Mouse (Mus musculus): ENCODE results near the gene Foxe3. TPM values are rescaled to one million over a fixed set of nuclear protein-coding genes. Genes with fewer than 3 reads are reported as not detected.
A peak's percentile ranks its signal among the peaks of the same experiment; 100 is the strongest.

Gene Foxe3
- polyA plus RNA-seq, 1 experiment from 2014 or later = not detected

DNA sequence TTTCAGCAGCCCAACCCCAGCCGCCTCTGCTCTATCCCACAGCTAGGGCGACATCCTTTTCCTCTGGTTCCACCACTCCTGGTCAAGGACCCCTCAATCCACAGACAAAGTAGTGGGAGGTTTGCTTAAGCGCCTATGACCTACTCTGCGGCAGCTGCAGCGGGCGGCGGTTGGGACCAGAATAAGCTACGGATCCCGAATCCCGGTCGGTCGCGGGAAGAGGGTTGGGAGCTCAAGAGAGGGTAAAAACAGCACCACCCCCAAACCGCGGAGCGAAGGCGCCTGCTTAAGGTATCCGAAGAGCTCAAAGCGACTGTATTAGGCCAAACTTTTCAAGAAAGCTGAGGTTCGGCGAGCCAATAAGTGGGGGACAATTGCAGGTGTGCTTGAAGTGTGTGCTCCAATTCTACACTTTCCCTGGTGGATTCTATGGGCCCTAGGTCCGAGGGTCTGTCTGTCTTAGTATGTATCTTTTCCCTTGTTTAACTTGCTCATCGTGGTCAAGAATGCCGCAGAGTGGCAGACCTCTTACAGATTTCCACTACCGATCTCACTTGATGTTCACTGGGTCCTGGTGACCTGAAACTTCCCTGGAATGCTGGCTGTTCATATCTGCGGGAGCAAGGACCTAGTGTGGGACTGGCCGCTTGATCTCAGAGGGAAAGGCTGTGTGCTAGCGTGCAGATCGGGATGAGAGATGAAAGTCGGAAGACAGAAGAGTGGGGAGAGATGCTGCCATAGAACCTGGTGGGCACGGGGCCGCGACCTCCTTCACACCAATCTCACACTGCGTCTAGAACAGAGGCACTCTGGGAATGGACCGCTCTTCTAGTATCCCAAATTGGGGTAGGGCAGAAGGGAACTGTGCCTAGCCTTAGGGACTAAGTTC is 12.9 kb downstream of the Foxe3 start:
- peaks cover 95% of the 10 kb centered on the region for H3K27me3 ChIP-seq (replicated peaks)
- H3K9ac ChIP-seq = no peak overlapping the region
- no peaks in the 10 kb centered on the region for H3K36me3 ChIP-seq
- no peak overlapping the region for H3K4me3 ChIP-seq
- no peak overlapping the region for H3K4me2 ChIP-seq
- H3K4me1 ChIP-seq = peaks cover 19% of the 10 kb centered on the region
- ATAC-seq = no peak
- WGBS (ENCODE audit: insufficient replicate concordance) = 10% methylated on average over 35 of the region's 35 CpGs
- H3K27ac ChIP-seq = no peak overlapping the region
- no peaks in the 10 kb centered on the region for H3K9me3 ChIP-seq (replicated peaks)

DNA sequence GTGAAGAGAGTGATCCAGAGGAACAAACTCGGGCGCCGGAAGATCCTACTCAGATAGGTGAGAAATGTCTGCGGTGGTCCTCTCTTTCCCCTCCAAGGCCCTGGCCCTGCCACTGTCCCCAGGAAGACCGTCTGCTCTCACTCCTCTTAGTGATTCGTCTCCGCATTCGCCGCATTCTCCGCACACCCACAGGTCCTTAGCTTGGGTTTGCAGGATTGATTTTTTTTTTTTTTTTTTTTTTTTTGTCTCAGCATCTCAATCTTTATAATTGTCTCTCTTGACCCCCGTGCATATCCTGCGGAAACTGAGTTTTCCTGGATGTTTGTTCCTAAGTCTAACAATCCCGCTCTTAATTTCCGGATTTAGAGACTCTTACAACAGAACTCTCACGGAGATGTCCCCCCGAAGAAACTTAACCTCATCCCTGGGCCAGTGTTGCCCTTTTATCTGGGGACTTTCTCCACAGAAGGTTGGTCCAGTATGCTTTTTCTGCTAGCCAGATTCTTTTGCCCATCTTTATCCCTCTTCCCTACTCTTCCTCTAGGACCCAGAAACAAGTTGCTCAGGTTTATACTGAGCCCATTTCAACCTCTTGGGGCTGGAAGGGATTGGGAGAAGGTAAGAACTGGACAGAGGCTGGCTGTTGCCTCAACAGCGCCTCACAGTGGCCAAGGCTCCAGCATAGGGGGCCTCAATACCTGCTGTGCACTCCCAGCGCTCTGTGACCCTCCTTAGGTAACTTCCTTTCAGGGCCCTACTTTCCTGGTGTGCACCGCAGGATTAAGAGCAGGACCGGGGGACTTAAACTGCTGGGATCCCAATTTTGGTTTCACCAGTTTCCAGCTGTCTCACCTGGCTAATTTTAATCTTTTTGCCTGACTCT is 16.0 kb downstream of the Foxe3 start:
- Histone ChIP-seq H3K4me1 (peaks cover 28% of the 10 kb centered on the region), H3K36me3 (no peaks in the 10 kb centered on the region), H3K9me3 (replicated peaks) (no peaks in the 10 kb centered on the region), H3K27ac (no peak overlapping the region), H3K27me3 (replicated peaks) (peaks cover 100% of the 10 kb centered on the region), H3K4me3 (peak overlapping the region; percentile 62), H3K4me2 (peak overlapping the region; percentile 91), H3K9ac (peak overlapping the region; percentile 49)
- 2% methylated on average over 20 of the region's 20 CpGs for WGBS (ENCODE audit: insufficient replicate concordance)
- no peak for ATAC-seq

- ATAC-seq = peak; percentile 89
- Histone ChIP-seq H3K9ac (peak within 1 kb of the TSS; percentile 49), H3K9me3 (replicated peaks) (no peaks in the 10 kb centered on the region), H3K4me2 (peak within 1 kb of the TSS; percentile 91), H3K27ac (no peak within 1 kb of the TSS), H3K4me3 (peak within 1 kb of the TSS; percentile 62), H3K4me1 (peaks cover 28% of the 10 kb centered on the region), H3K36me3 (no peaks in the 10 kb centered on the region), H3K27me3 (replicated peaks) (peaks cover 100% of the 10 kb centered on the region)
- WGBS (ENCODE audit: insufficient replicate concordance) = 1% methylated on average over 61 of the region's 64 CpGs
Measured at GRCm38 (mm10) chr4:114908829-114909601, 16.8 kb downstream of the Foxe3 start, which contains the start of gene Foxd2. Gene Foxd2 (minus strand): TSS chr4:114908873.

GRCm38 (mm10) chr4:114907951-114908828 is 17.6 kb downstream of the Foxe3 start:
- no peaks in the 10 kb centered on the region for H3K9me3 ChIP-seq (replicated peaks)
- H3K27me3 ChIP-seq (replicated peaks) = peaks cover 100% of the 10 kb centered on the region
- peak overlapping the region; percentile 62 for H3K4me3 ChIP-seq
- peak; percentile 23 for ATAC-seq
- no peak overlapping the region for H3K27ac ChIP-seq
- under 1% methylated on average over 84 of the region's 103 CpGs for WGBS (ENCODE audit: insufficient replicate concordance)
- peak overlapping the region; percentile 49 for H3K9ac ChIP-seq
- no peaks in the 10 kb centered on the region for H3K36me3 ChIP-seq
- peaks cover 28% of the 10 kb centered on the region for H3K4me1 ChIP-seq
- H3K4me2 ChIP-seq = peak overlapping the region; percentile 91

GRCm38 (mm10) chr4:114907056-114907917 is 18.5 kb downstream of the Foxe3 start:
- Histone ChIP-seq H3K36me3 (no peaks in the 10 kb centered on the region), H3K27me3 (replicated peaks) (peaks cover 100% of the 10 kb centered on the region), H3K4me2 (peak overlapping the region; percentile 91), H3K4me1 (peaks cover 28% of the 10 kb centered on the region), H3K27ac (no peak overlapping the region), H3K4me3 (peak overlapping the region; percentile 62; the same call in 1 of the 2 replicates), H3K9me3 (replicated peaks) (no peaks in the 10 kb centered on the region), H3K9ac (no peak overlapping the region)
- WGBS (ENCODE audit: insufficient replicate concordance) = 2% methylated on average over 74 of the region's 74 CpGs
- no peak for ATAC-seq

DNA sequence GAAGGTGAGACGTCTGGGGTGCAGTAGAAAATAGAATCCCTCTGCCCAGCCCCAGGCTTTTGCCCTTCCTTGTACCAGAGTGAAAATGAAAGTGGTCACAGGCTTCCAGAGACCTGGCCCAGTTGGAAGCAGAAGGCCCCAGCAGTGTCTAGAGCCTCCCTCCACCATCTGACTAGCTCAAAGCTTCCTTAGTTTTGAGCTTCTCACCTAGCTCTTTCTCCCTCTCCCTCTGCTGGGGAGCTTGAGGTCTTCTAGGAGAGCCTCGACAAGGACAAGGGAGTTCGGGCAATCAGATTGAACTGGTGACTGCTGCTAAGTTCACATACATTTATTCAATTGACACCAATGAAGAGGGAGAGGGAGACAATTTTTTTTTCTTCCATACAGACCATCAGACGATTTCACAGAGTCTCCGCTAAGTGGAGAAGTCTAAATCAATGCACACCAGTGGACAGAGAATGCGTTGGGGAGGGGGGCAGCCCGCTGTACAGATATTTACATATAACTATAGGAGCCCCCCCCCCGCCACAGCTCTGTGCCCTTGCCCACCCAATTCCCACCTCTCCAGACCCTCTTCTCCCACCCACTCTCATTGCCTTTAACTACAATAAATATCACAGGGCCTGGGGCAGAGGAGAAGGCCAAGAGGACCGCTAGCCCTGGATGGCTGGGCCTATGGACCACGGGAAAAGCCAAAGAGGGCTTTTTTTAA is 19.7 kb downstream of the Foxe3 start:
- 13% methylated on average over 10 of the region's 10 CpGs for WGBS (ENCODE audit: insufficient replicate concordance)
- Histone ChIP-seq H3K4me1 (peaks cover 28% of the 10 kb centered on the region), H3K9ac (no peak overlapping the region), H3K4me3 (no peak overlapping the region), H3K36me3 (no peaks in the 10 kb centered on the region), H3K27me3 (replicated peaks) (peaks cover 100% of the 10 kb centered on the region), H3K4me2 (no peak overlapping the region), H3K9me3 (replicated peaks) (no peaks in the 10 kb centered on the region), H3K27ac (no peak overlapping the region)
- no peak for ATAC-seq

DNA sequence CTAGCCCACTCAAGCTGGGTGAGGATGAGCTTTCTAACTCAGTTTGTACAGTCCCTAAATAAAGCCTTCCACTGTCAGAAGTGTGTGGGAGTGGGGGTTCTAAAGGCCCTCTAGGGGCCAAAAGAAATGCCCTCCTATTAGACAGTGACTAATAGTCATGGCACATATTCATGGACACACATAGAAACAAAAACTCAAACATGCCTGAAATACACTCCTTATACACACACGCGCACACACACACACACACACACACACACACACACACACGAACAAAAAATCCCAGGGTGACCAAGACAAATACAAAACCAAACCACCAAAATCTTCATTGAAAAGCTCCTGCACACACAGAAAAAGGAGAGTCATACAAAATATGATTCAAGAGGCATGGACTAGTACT is 20.3 kb downstream of the Foxe3 start:
- no peak overlapping the region for H3K27ac ChIP-seq
- no peak overlapping the region for H3K4me3 ChIP-seq
- H3K36me3 ChIP-seq = no peaks in the 10 kb centered on the region
- no peak for ATAC-seq
- WGBS (ENCODE audit: insufficient replicate concordance) = 48% methylated on average over 3 of the region's 3 CpGs
- peaks cover 100% of the 10 kb centered on the region for H3K27me3 ChIP-seq (replicated peaks)
- no peaks in the 10 kb centered on the region for H3K9me3 ChIP-seq (replicated peaks)
- no peak overlapping the region for H3K9ac ChIP-seq
- H3K4me2 ChIP-seq = no peak overlapping the region
- peaks cover 28% of the 10 kb centered on the region for H3K4me1 ChIP-seq

GRCm38 (mm10) chr4:114903422-114903782 is 22.4 kb downstream of the Foxe3 start:
- Histone ChIP-seq H3K27me3 (replicated peaks) (peaks cover 100% of the 10 kb centered on the region), H3K27ac (no peak overlapping the region), H3K9ac (no peak overlapping the region), H3K4me3 (no peak overlapping the region), H3K4me1 (peaks cover 14% of the 10 kb centered on the region), H3K4me2 (no peak overlapping the region), H3K36me3 (no peaks in the 10 kb centered on the region), H3K9me3 (replicated peaks) (no peaks in the 10 kb centered on the region)
- ATAC-seq = no peak
- 4% methylated on average over 11 of the region's 11 CpGs for WGBS (ENCODE audit: insufficient replicate concordance)

DNA sequence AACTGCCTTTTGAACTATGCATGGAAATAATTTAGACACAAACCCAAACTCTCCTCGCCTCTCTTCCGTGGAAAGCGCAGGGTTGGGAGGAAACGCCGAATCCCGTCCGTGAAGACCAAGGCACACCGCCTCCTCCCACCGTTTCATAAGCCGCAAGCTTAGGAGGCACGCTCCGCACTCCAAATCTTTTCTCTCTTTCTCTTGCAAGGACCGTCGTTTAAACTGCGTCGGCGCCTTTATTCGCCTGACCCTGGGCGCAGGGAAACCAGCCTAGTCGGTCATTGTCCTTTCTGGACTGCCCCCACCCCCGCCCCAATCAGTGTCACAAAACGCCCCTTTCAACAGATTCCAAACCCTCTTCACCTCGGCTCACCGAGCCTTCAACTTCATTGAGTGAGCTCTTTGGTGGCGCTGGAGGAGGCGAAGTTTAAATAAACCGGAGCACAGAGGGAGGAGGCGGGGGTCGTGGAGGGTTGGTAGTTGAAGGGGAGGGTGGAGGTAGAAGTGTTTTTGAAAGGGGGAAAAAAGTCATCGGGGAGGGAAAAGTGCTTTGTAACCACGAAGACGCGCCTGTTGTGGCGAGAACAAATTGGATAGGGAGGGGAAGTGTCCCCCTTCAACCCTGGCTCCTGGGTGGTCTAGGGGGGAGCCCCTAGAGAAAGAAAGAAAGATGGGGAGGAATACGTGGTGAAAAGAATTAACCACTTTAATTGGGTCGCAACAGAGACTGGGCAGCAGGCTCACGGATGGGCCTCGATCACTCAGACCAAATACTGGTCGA is 23.0 kb downstream of the Foxe3 start:
- Histone ChIP-seq H3K4me3 (no peak overlapping the region), H3K27ac (no peak overlapping the region), H3K4me2 (no peak overlapping the region), H3K9me3 (replicated peaks) (no peaks in the 10 kb centered on the region), H3K27me3 (replicated peaks) (peaks cover 100% of the 10 kb centered on the region), H3K36me3 (no peaks in the 10 kb centered on the region), H3K9ac (no peak overlapping the region), H3K4me1 (peaks cover 8% of the 10 kb centered on the region)
- 1% methylated on average over 39 of the region's 39 CpGs for WGBS (ENCODE audit: insufficient replicate concordance)
- ATAC-seq = no peak

Data from liver, embryonic 12.5 days (tissue).